Mouse (Mus musculus): ENCODE measurements at regions not wholly inside any gene's neighbourhood (a gene's known extent, or its start where the extent isn't known, plus 50 kb on each side); places are given as distances from the start of the nearest gene placed in this dataset.

GRCm38 (mm10) chr11:20916473-20916911 is 85.6 kb upstream of the Lgalsl start:
- WGBS = 66% methylated on average over 6 of the region's 6 CpGs
- Histone ChIP-seq H3K4me3 (ENCODE audit: insufficient read depth, low read depth, low read length) (no peak overlapping the region), H3K27ac (ENCODE audit: insufficient read depth, low read depth, low read length) (no peak overlapping the region), H3K4me1 (ENCODE audit: control insufficient read depth, insufficient read depth, low read length) (peaks cover 16% of the 10 kb centered on the region)
- TF ChIP-seq CTCF (IDR thresholded peaks at IDR 0.05; ENCODE audit: insufficient read depth, low read depth, low read length) (no peak), POLR2A (IDR thresholded peaks at IDR 0.05; ENCODE audit: insufficient read depth, low read depth, low read length) (no peak)

GRCm38 (mm10) chr11:20916961-20917360 is 86.1 kb upstream of the Lgalsl start:
- Histone ChIP-seq H3K4me3 (ENCODE audit: insufficient read depth, low read depth, low read length) (no peak overlapping the region), H3K4me1 (ENCODE audit: control insufficient read depth, insufficient read depth, low read length) (peaks cover 18% of the 10 kb centered on the region), H3K27ac (ENCODE audit: insufficient read depth, low read depth, low read length) (no peak overlapping the region)
- no peak for TF ChIP-seq CTCF (IDR thresholded peaks at IDR 0.05; ENCODE audit: insufficient read depth, low read depth, low read length)
- no peak for TF ChIP-seq POLR2A (IDR thresholded peaks at IDR 0.05; ENCODE audit: insufficient read depth, low read depth, low read length)
- 95% methylated on average over 7 of the region's 7 CpGs for WGBS

- no peak overlapping the region for H3K4me3 ChIP-seq (ENCODE audit: insufficient read depth, low read depth, low read length)
- H3K4me1 ChIP-seq (ENCODE audit: control insufficient read depth, insufficient read depth, low read length) = peaks cover 18% of the 10 kb centered on the region
- no peak overlapping the region for H3K27ac ChIP-seq (ENCODE audit: insufficient read depth, low read depth, low read length)
- TF ChIP-seq POLR2A (IDR thresholded peaks at IDR 0.05; ENCODE audit: insufficient read depth, low read depth, low read length) (no peak), CTCF (IDR thresholded peaks at IDR 0.05; ENCODE audit: insufficient read depth, low read depth, low read length) (no peak)
- WGBS = 89% methylated on average over 5 of the region's 5 CpGs
These were observed 86.6 kb upstream of the Lgalsl start for GRCm38 (mm10) chr11:20917483-20917882.

- 74% methylated on average over 6 of the region's 6 CpGs for WGBS
- Histone ChIP-seq H3K27ac (ENCODE audit: insufficient read depth, low read depth, low read length) (no peak overlapping the region), H3K4me1 (ENCODE audit: control insufficient read depth, insufficient read depth, low read length) (peaks cover 11% of the 10 kb centered on the region), H3K4me3 (ENCODE audit: insufficient read depth, low read depth, low read length) (no peak overlapping the region)
- TF ChIP-seq POLR2A (IDR thresholded peaks at IDR 0.05; ENCODE audit: insufficient read depth, low read depth, low read length) (no peak), CTCF (IDR thresholded peaks at IDR 0.05; ENCODE audit: insufficient read depth, low read depth, low read length) (no peak)
These were observed 92.3 kb upstream of the Lgalsl start for GRCm38 (mm10) chr11:20923115-20923514.

- TF ChIP-seq CTCF (IDR thresholded peaks at IDR 0.05; ENCODE audit: insufficient read depth, low read depth, low read length) (no peak), POLR2A (IDR thresholded peaks at IDR 0.05; ENCODE audit: insufficient read depth, low read depth, low read length) (no peak)
- WGBS = 87% methylated on average over 1 of the region's 1 CpGs
- no peak overlapping the region for H3K4me3 ChIP-seq (ENCODE audit: insufficient read depth, low read depth, low read length)
- no peaks in the 10 kb centered on the region for H3K4me1 ChIP-seq (ENCODE audit: control insufficient read depth, insufficient read depth, low read length)
- H3K27ac ChIP-seq (ENCODE audit: insufficient read depth, low read depth, low read length) = no peak overlapping the region
These were observed 98.6 kb upstream of the Lgalsl start for GRCm38 (mm10) chr11:20929426-20929825.

- Histone ChIP-seq H3K4me3 (ENCODE audit: insufficient read depth, low read depth, low read length) (no peak overlapping the region), H3K27ac (ENCODE audit: insufficient read depth, low read depth, low read length) (no peak overlapping the region), H3K4me1 (ENCODE audit: control insufficient read depth, insufficient read depth, low read length) (no peaks in the 10 kb centered on the region)
- TF ChIP-seq POLR2A (IDR thresholded peaks at IDR 0.05; ENCODE audit: insufficient read depth, low read depth, low read length) = no peak
- TF ChIP-seq CTCF (IDR thresholded peaks at IDR 0.05; ENCODE audit: insufficient read depth, low read depth, low read length) = no peak
- 67% methylated on average over 2 of the region's 2 CpGs for WGBS
These were observed 99.2 kb upstream of the Lgalsl start for GRCm38 (mm10) chr11:20930045-20930444.

- H3K27ac ChIP-seq (ENCODE audit: insufficient read depth, low read depth, low read length) = no peak overlapping the region
- TF ChIP-seq CTCF (IDR thresholded peaks at IDR 0.05; ENCODE audit: insufficient read depth, low read depth, low read length) = no peak
- no peak for TF ChIP-seq POLR2A (IDR thresholded peaks at IDR 0.05; ENCODE audit: insufficient read depth, low read depth, low read length)
These were observed 99.7 kb upstream of the Lgalsl start for GRCm38 (mm10) chr11:20930573-20930972.

GRCm38 (mm10) chr11:20934191-20935062 is 103.6 kb upstream of the Lgalsl start:
- 45% methylated on average over 2 of the region's 2 CpGs for WGBS
- TF ChIP-seq CTCF (IDR thresholded peaks at IDR 0.05; ENCODE audit: insufficient read depth, low read depth, low read length) (no peak), POLR2A (IDR thresholded peaks at IDR 0.05; ENCODE audit: insufficient read depth, low read depth, low read length) (no peak)
- Histone ChIP-seq H3K4me1 (ENCODE audit: control insufficient read depth, insufficient read depth, low read length) (no peaks in the 10 kb centered on the region), H3K4me3 (ENCODE audit: insufficient read depth, low read depth, low read length) (no peak overlapping the region), H3K27ac (ENCODE audit: insufficient read depth, low read depth, low read length) (no peak overlapping the region)

More at GRCm38 (mm10) chr11:20930573-20930972, 99.7 kb upstream of the Lgalsl start:
- 87% methylated on average over 5 of the region's 5 CpGs for WGBS
- no peaks in the 10 kb centered on the region for H3K4me1 ChIP-seq (ENCODE audit: control insufficient read depth, insufficient read depth, low read length)
- H3K4me3 ChIP-seq (ENCODE audit: insufficient read depth, low read depth, low read length) = no peak overlapping the region

- H3K27ac ChIP-seq (ENCODE audit: insufficient read depth, low read depth, low read length) = no peak overlapping the region
- H3K4me1 ChIP-seq (ENCODE audit: control insufficient read depth, insufficient read depth, low read length) = no peaks in the 10 kb centered on the region
- no peak overlapping the region for H3K4me3 ChIP-seq (ENCODE audit: insufficient read depth, low read depth, low read length)
- TF ChIP-seq POLR2A (IDR thresholded peaks at IDR 0.05; ENCODE audit: insufficient read depth, low read depth, low read length) (no peak), CTCF (IDR thresholded peaks at IDR 0.05; ENCODE audit: insufficient read depth, low read depth, low read length) (no peak)
These were observed 104.2 kb upstream of the Lgalsl start for GRCm38 (mm10) chr11:20935063-20935370.

All from olfactory bulb, adult 2 months (tissue).